Mouse (Mus musculus) forebrain, embryonic 16.5 days (tissue): ENCODE results near the gene Zfp811. TPM values are rescaled to one million over a fixed set of nuclear protein-coding genes. Genes with fewer than 3 reads are reported as not detected.

ENCODE experiments used
- ATAC-seq: fragments of 200-750 bp; cut with Nextera tagmentation; 2 replicates; pipeline ENCODE4 v1.8.0; 2017; ENCODE audit warnings: mild to moderate bottlenecking, moderate library complexity
- H3K27ac ChIP-seq: fragments of 300-500 bp; sonication (generic); 2 replicates; pipeline ENCODE4 v1.5.1; 2014; ENCODE audit warnings: low read length, control low read depth
- H3K27me3 ChIP-seq: fragments of 300-500 bp; sonication (generic); replicated peaks from 2 replicates; pipeline ENCODE4 v1.6.1; 2014; ENCODE audit warnings: low read length; ENCODE audit not compliant: control insufficient read depth, insufficient read depth
- H3K36me3 ChIP-seq: fragments of 300-500 bp; sonication (generic); 2 replicates; pipeline ENCODE4 v1.6.1; 2014; ENCODE audit not compliant: control insufficient read depth, insufficient read depth
- H3K4me1 ChIP-seq: fragments of 300-500 bp; sonication (generic); replicated peaks from 2 replicates; pipeline ENCODE4 v1.6.1; 2014; ENCODE audit warnings: low read length; ENCODE audit not compliant: control insufficient read depth, insufficient read depth
- H3K4me2 ChIP-seq: fragments of 300-500 bp; sonication (generic); 2 replicates; pipeline ENCODE4 v1.6.1; 2014; ENCODE audit warnings: mild to moderate bottlenecking, low read length, control low read depth
- H3K4me3 ChIP-seq: fragments of 300-500 bp; sonication (generic); replicated peaks from 2 replicates; pipeline ENCODE4 v1.5.1; 2014; ENCODE audit warnings: mild to moderate bottlenecking, low read length, control low read depth
- H3K9ac ChIP-seq: fragments of 300-500 bp; sonication (generic); replicated peaks from 2 replicates; pipeline ENCODE4 v1.6.1; 2014; ENCODE audit warnings: low read depth, low read length, control low read depth
- H3K9me3 ChIP-seq: fragments of 300-500 bp; sonication (generic); 2 replicates; pipeline ENCODE4 v1.6.1; 2016; ENCODE audit warnings: low read length; ENCODE audit not compliant: control insufficient read depth
- WGBS: fragments of 180-500 bp; shearing (Covaris S2); extraction: QIAGEN DNeasy Blood & Tissue Kit; methylation state at CpG from one replicate; pipeline ENCODE4 v1.1.7; 2014; 5-methylcytosine and 5-hydroxymethylcytosine counted together
- polyA plus RNA-seq: library from polyadenylated mRNA; unstranded; fragments of >200 nt; fragmentation: Nextera tagmentation; extraction: Ambion mirVana; gene quantifications from 2 replicates; pipeline ENCODE4 v1.2.1, GENCODE M21; 2015

Zfp811 gene
- polyA plus RNA-seq, 1 experiment from 2014 or later: 46.2 TPM

DNA sequence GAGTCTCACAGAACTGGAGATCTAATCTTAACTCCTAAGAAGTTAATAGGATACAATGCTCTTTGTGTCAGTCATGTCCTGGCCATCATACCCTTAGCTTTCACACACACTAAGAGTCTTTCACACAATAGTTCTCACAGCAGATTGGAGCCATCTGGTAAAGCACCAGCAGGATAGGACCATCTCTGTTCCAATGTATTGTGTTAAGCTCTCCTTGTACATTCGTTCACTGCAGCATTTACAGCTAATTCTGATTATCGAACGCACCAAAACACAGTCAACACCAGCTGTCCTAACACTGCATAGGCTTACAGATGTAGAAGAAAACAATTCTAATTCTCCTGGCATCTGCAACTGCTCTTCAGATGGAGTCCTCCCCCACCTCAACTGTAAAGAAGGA is 32.2 kb downstream of the Zfp811 start:
- no peak for ATAC-seq
- H3K4me1 ChIP-seq: no peaks in the 10 kb centered on the region
- H3K27ac ChIP-seq: no peak overlapping the region
- WGBS: 83% methylated on average over 3 of the region's 3 CpGs
- H3K36me3 ChIP-seq: peaks cover 28% of the 10 kb centered on the region
- no peaks in the 10 kb centered on the region for H3K9me3 ChIP-seq
- no peaks in the 10 kb centered on the region for H3K27me3 ChIP-seq
- H3K9ac ChIP-seq: no peak overlapping the region
- H3K4me2 ChIP-seq: no peak overlapping the region
- H3K4me3 ChIP-seq: no peak overlapping the region

DNA sequence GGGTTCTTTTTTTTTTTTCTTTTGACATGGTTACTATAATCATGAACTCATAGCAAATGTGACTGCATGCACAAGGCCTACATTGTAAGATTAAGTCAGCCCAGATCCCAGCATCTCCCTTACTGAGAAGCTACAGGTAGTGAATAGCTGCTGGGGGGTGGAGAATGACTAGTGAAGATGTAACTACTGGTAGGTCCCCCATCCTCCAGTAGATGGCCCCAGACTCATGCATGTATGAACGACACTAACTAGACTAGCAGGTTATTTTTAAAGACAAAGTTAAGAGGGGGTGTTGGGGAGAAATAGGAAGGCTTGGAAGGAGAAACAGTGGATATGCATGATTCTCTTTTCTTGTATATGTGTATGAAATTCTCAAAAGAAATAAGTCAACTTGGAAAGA is 38.5 kb downstream of the Zfp811 start:
- ATAC-seq: no peak
- H3K9ac ChIP-seq: no peak overlapping the region
- H3K36me3 ChIP-seq: peaks cover 60% of the 10 kb centered on the region
- WGBS: 85% methylated on average over 1 of the region's 1 CpGs
- peaks cover 5% of the 10 kb centered on the region; the same call in 1 of the 2 replicates for H3K9me3 ChIP-seq
- H3K27me3 ChIP-seq: no peaks in the 10 kb centered on the region
- H3K4me1 ChIP-seq: no peaks in the 10 kb centered on the region
- no peak overlapping the region for H3K4me2 ChIP-seq
- no peak overlapping the region for H3K27ac ChIP-seq
- H3K4me3 ChIP-seq: no peak overlapping the region

DNA sequence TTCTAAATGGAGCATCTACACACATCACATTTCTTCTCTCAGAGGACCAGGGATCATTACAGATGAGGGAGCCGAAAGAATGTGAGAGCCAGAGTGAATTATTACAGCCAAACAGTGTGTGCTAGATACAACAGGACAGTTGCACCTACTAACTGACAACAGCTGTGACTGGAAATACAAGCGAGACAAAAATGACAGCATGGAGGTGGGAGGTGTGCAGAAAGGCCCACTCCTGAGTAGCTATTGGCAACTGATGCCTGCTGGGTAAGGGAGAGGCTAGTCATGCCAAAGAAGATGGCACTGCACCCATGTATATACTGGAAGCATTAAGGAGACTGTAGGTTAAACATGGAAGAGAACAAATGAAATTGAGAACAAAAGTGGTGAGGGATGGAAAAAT is 43.3 kb downstream of the Zfp811 start:
- H3K36me3 ChIP-seq: peaks cover 52% of the 10 kb centered on the region
- no peaks in the 10 kb centered on the region for H3K27me3 ChIP-seq
- peaks cover 5% of the 10 kb centered on the region; the same call in 1 of the 2 replicates for H3K9me3 ChIP-seq
- WGBS: 99% methylated on average over 2 of the region's 2 CpGs
- no peak overlapping the region for H3K27ac ChIP-seq
- ATAC-seq: no peak
- no peak overlapping the region for H3K4me2 ChIP-seq
- no peaks in the 10 kb centered on the region for H3K4me1 ChIP-seq
- no peak overlapping the region for H3K4me3 ChIP-seq
- H3K9ac ChIP-seq: no peak overlapping the region

DNA sequence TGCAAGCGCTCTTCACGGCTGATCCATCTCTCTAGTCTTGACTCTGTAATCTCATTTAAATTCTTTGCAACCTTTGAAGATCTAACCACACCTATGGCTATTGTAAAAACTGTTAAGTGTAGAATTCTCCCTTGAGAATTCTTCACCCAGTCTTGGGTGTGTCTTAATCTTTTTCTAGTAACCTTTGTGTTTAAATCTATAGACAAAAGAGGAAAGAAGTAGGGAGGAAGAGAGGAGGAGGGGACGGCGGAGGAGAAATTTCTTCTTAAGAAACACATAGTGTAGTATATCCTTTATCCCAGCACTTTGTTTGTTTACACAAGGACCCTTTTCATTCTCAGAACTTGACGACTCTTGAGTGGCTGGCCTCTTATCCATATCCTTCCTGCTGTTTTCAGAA is 52.4 kb downstream of the Zfp811 start:
- 69% methylated on average over 5 of the region's 5 CpGs for WGBS
- no peaks in the 10 kb centered on the region for H3K4me1 ChIP-seq
- no peaks in the 10 kb centered on the region for H3K36me3 ChIP-seq
- H3K4me3 ChIP-seq: no peak overlapping the region
- no peaks in the 10 kb centered on the region for H3K27me3 ChIP-seq
- no peak overlapping the region for H3K9ac ChIP-seq
- no peak overlapping the region for H3K27ac ChIP-seq
- H3K4me2 ChIP-seq: no peak overlapping the region
- H3K9me3 ChIP-seq: no peaks in the 10 kb centered on the region
- ATAC-seq: no peak

DNA sequence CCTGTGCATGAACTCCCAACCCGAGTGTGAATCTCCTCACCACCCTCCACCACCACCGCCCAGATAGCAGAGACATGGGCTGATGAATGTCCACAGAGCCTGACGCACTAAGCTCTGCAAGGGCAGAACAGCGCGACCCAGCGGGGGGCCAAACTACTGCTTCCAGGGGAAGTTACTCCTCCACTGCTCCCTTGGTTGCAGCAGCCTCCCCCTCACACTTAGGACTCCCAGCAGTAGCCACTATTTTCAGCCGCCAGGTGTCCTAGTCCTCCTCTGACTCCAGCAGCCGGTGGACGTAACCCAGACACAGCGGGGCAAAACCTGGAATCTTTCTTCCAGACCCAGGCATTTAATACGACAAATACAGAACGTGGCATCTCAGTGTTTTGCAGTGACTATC is 56.1 kb downstream of the Zfp811 start:
- no peaks in the 10 kb centered on the region for H3K4me1 ChIP-seq
- H3K9ac ChIP-seq: no peak overlapping the region
- H3K4me2 ChIP-seq: no peak overlapping the region
- H3K9me3 ChIP-seq: no peaks in the 10 kb centered on the region
- WGBS: 13% methylated on average over 12 of the region's 12 CpGs
- no peak overlapping the region for H3K27ac ChIP-seq
- H3K27me3 ChIP-seq: no peaks in the 10 kb centered on the region
- H3K4me3 ChIP-seq: no peak overlapping the region
- no peak for ATAC-seq
- no peaks in the 10 kb centered on the region for H3K36me3 ChIP-seq

DNA sequence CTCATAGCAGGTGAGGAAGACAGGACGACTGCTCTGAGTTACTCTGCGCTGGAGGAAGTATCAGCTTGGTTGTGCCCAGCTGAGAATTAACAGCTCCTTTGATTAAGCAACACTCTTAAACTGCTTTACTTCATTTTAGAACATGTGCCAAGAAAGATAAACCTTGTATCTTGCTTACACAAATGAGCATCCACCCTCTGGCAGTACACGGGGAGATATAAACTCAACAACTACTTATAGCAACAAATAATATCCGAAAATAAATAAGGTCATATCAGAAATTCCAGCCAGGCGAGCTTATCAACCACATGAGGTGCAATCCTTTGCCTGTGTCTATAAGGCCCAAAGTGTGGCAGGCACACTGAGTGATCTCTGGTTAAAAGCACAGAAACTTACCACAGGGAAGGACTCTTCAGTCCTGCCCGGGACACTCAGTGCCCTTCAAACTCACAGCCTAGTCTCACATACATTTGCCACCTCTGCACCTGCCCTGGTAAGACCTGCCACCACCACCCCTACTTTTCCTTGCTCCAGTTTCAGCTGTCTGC is 56.8 kb downstream of the Zfp811 start:
- Histone ChIP-seq H3K4me3 (no peak overlapping the region), H3K9ac (no peak overlapping the region), H3K4me1 (no peaks in the 10 kb centered on the region), H3K9me3 (no peaks in the 10 kb centered on the region), H3K36me3 (no peaks in the 10 kb centered on the region), H3K4me2 (no peak overlapping the region), H3K27me3 (no peaks in the 10 kb centered on the region), H3K27ac (no peak overlapping the region)
- WGBS: 76% methylated on average over 6 of the region's 6 CpGs
- ATAC-seq: no peak

DNA sequence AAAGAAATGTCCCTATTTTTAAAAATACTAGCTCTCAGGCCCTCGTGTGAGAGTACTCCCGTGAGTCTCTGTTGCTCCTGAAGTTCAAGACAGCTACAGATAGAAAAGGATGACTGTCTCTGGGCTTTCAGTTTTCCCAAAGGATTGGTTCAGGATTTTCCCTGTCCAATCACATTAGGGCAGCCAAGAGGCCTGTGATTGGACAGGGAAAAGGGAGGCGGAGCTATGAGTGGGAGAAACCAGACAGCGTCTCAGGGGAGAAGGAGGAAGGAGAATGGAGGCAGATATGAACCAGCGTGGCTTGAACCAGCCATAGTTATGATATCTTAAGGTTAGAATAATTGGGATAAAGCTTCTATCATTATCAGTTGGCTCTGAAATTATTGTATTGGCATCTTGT is 59.1 kb downstream of the Zfp811 start:
- ATAC-seq: no peak
- Histone ChIP-seq H3K36me3 (no peaks in the 10 kb centered on the region), H3K4me3 (no peak overlapping the region), H3K4me2 (no peak overlapping the region), H3K27me3 (no peaks in the 10 kb centered on the region), H3K9me3 (no peaks in the 10 kb centered on the region), H3K4me1 (no peaks in the 10 kb centered on the region), H3K27ac (no peak overlapping the region), H3K9ac (no peak overlapping the region)
- WGBS: 50% methylated on average over 5 of the region's 5 CpGs

Other genes with a start within 250 kb of the Zfp811 start
- gene Cyp4f37, start 188.6 kb downstream of the Zfp811 start, polyA plus RNA-seq: not detected in 2 replicates
- not detected in 2 replicates for gene Cyp4f40, start 151.0 kb downstream of the Zfp811 start, polyA plus RNA-seq
- 1.7 and 2.2 TPM in 2 replicates for gene Cyp4f15, start 124.3 kb downstream of the Zfp811 start, polyA plus RNA-seq
- 47.4 and 48.7 TPM in 2 replicates for gene Zfp871, start 21.6 kb downstream of the Zfp811 start, polyA plus RNA-seq
- 18.8 and 20.0 TPM in 2 replicates for gene Zfp799, start 20.3 kb upstream of the Zfp811 start, polyA plus RNA-seq
- gene Zfp870, start 81.7 kb upstream of the Zfp811 start, polyA plus RNA-seq: 8.1 and 10.4 TPM in 2 replicates
- 0.18 and 0.27 TPM in 2 replicates for gene Cyp4f14, start 107.4 kb upstream of the Zfp811 start, polyA plus RNA-seq
- 8.0 and 8.4 TPM in 2 replicates for gene Cyp4f13, start 137.5 kb upstream of the Zfp811 start, polyA plus RNA-seq
- 10.0 and 10.4 TPM in 2 replicates for gene Zfp472, start 155.9 kb upstream of the Zfp811 start, polyA plus RNA-seq
- gene Zfp952, start 183.2 kb upstream of the Zfp811 start, polyA plus RNA-seq: 22.1 and 22.6 TPM in 2 replicates
- gene Zfp763, start 223.5 kb upstream of the Zfp811 start, polyA plus RNA-seq: 32.1 and 34.6 TPM in 2 replicates